Mouse (Mus musculus) limb, embryonic 11.5 days (tissue): ENCODE measurements around the gene Gnrhr. TPM values are rescaled to one million over a fixed set of nuclear protein-coding genes. Genes with fewer than 3 reads are reported as not detected.

Experiments
- ATAC-seq: fragments of 200-750 bp; cut with Nextera tagmentation; 2 replicates; pipeline ENCODE4 v1.8.0; 2017; ENCODE audit warnings: low read depth; ENCODE audit not compliant: insufficient number of reproducible peaks, low FRiP score, low TSS enrichment
- DNase-seq: peaks from one replicate; pipeline ENCODE4 v3.0.0-alpha.2; 2015; ENCODE audit warnings: low spot score
- H3K27ac ChIP-seq: fragments of 300-500 bp; sonication (generic); replicated peaks from 2 replicates; pipeline ENCODE4 v1.5.1; 2014; ENCODE audit warnings: low read depth, mild to moderate bottlenecking, low read length
- H3K27me3 ChIP-seq: fragments of 300-500 bp; sonication (generic); 2 replicates; pipeline ENCODE4 v1.6.1; 2014; ENCODE audit warnings: mild to moderate bottlenecking, low read length, mixed read lengths; ENCODE audit not compliant: control insufficient read depth, insufficient read depth
- H3K36me3 ChIP-seq: fragments of 300-500 bp; sonication (generic); 2 replicates; pipeline ENCODE4 v1.6.1; 2014; ENCODE audit warnings: mild to moderate bottlenecking, low read length, moderate library complexity, mixed read lengths; ENCODE audit not compliant: control insufficient read depth, insufficient read depth
- H3K4me1 ChIP-seq: fragments of 300-500 bp; sonication (generic); 2 replicates; pipeline ENCODE4 v1.6.1; 2014; ENCODE audit warnings: low read length, mixed read lengths; ENCODE audit not compliant: control insufficient read depth, insufficient read depth
- H3K4me2 ChIP-seq: fragments of 300-500 bp; sonication (generic); 2 replicates; pipeline ENCODE4 v1.6.1; 2014; ENCODE audit warnings: low read depth, mild to moderate bottlenecking, moderate library complexity; ENCODE audit not compliant: severe bottlenecking
- H3K4me3 ChIP-seq: fragments of 300-500 bp; sonication (generic); 2 replicates; pipeline ENCODE4 v1.5.1; 2014; ENCODE audit warnings: low read depth, low read length
- H3K9ac ChIP-seq: fragments of 300-500 bp; sonication (generic); 2 replicates; pipeline ENCODE4 v1.6.1; 2014; ENCODE audit warnings: mild to moderate bottlenecking, low read length
- H3K9me3 ChIP-seq: fragments of 300-500 bp; sonication (generic); 2 replicates; pipeline ENCODE4 v1.6.1; 2016; ENCODE audit warnings: low read length; ENCODE audit not compliant: control insufficient read depth
- WGBS: fragments of 180-500 bp; shearing (Covaris S2); extraction: QIAGEN DNeasy Blood & Tissue Kit; methylation state at CpG from one replicate; pipeline ENCODE4 v1.1.7; 2014; 5-methylcytosine and 5-hydroxymethylcytosine counted together
- polyA plus RNA-seq: library from polyadenylated mRNA; unstranded; fragments of >200 nt; fragmentation: Nextera tagmentation; extraction: Ambion mirVana; gene quantifications from 2 replicates; pipeline ENCODE4 v1.2.1, GENCODE M21; 2014

Gnrhr gene
- polyA plus RNA-seq, 1 experiment from 2014 or later = not detected

GRCm38 (mm10) chr5:86173778-86174177, 23.9 kb downstream of the Gnrhr start:
- Histone ChIP-seq H3K4me3 (no peak overlapping the region), H3K27ac (no peak overlapping the region), H3K4me2 (no peak overlapping the region), H3K4me1 (no peaks in the 10 kb centered on the region), H3K9ac (no peak overlapping the region), H3K9me3 (no peaks in the 10 kb centered on the region), H3K27me3 (no peaks in the 10 kb centered on the region), H3K36me3 (no peaks in the 10 kb centered on the region)
- DNase-seq (no peak), ATAC-seq (no peak)
- WGBS = 45% methylated on average over 2 of the region's 2 CpGs

DNA sequence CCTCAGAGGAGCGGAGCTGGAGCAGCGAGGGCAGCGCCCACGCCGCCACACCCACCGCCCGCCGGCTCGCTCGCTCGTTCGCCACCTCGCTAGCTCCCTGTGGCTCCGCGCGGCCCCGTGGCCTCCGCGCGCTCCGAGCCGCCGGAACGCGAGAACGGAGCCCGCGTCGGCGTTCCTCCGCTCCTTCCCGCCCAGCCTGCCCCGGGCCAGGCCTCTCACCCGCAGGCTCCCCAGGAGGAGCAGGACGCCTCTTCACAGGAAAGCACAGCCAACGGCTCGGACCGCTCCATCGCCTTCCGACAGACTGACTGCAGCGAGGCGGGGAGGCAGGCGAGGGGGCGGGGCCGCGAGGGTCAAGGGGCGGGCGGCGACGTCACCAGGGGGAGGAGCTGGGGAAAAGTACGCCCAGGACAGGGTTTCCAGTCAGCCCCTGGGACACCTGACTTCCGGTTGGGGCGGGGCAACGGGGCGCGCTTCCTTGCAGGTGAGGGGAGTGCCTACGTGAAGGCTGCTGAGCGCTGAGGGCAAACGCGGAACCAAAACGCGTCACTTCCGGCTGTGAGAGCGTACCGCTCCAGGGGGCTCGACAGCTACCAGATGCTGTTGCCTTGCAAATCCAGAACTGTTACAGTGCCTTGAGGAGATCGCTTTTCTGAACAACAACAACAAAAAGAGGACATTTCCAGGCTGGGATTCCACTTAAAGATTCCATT, 25.1 kb downstream of the Gnrhr start, which contains the start of gene Uba6:
Uba6 (minus strand) TSS at position 355 of the 713 bp plus-strand sequence.
- WGBS = under 1% methylated on average over 64 of the region's 67 CpGs
- peak; percentile 100 for DNase-seq
- H3K4me2 ChIP-seq = peak within 1 kb of the TSS; percentile 83
- peak within 1 kb of the TSS; percentile 89 for H3K4me3 ChIP-seq
- peak within 1 kb of the TSS; percentile 92 for H3K27ac ChIP-seq
- no peaks in the 10 kb centered on the region for H3K4me1 ChIP-seq
- ATAC-seq = peak; percentile 100
- H3K36me3 ChIP-seq = no peaks in the 10 kb centered on the region; the same call in none of the 2 replicates
- peak within 1 kb of the TSS; percentile 81 for H3K9ac ChIP-seq
- no peaks in the 10 kb centered on the region for H3K9me3 ChIP-seq
- H3K27me3 ChIP-seq = no peaks in the 10 kb centered on the region

GRCm38 (mm10) chr5:86172088-86172448, 25.6 kb downstream of the Gnrhr start:
- Histone ChIP-seq H3K36me3 (no peaks in the 10 kb centered on the region; the same call in none of the 2 replicates), H3K27me3 (no peaks in the 10 kb centered on the region), H3K4me2 (peak overlapping the region; percentile 83), H3K9me3 (no peaks in the 10 kb centered on the region), H3K27ac (peak overlapping the region; percentile 92), H3K4me3 (peak overlapping the region; percentile 89), H3K4me1 (no peaks in the 10 kb centered on the region), H3K9ac (peak overlapping the region; percentile 81)
- ATAC-seq (no peak), DNase-seq (no peak)
- 0% methylated on average over 15 of the region's 15 CpGs for WGBS

Other genes starting within 250 kb of the Gnrhr start
- gene Cenpc1, start 132.3 kb downstream of the Gnrhr start, polyA plus RNA-seq = 39.7 and 41.7 TPM in 2 replicates
- 0.10 and 0.12 TPM in 2 replicates for gene Stap1, start 126.2 kb downstream of the Gnrhr start, polyA plus RNA-seq
- 21.6 and 24.6 TPM in 2 replicates for gene Uba6, start 25.1 kb downstream of the Gnrhr start, polyA plus RNA-seq
- not detected in 2 replicates for gene Tmprss11c, start 91.4 kb upstream of the Gnrhr start, polyA plus RNA-seq
- 0.15 TPM in 1 of 2 replicates, not detected in the other for gene Tmprss11d, start 175.5 kb upstream of the Gnrhr start, polyA plus RNA-seq